Mouse (Mus musculus) brown adipose tissue, adult 24 weeks (tissue): Measurements from ENCODE around the gene Chn2. TPM values are rescaled to one million over a fixed set of nuclear protein-coding genes. Genes with fewer than 3 reads are reported as not detected.

Experiments used
- H3K27ac ChIP-seq: fragments of 200-500 bp; replicated peaks from 2 replicates; pipeline ENCODE4 v1.5.1; 2012; ENCODE audit warnings: low read depth, mild to moderate bottlenecking, low read length
- H3K4me1 ChIP-seq: fragments of 200-500 bp; 2 replicates; pipeline ENCODE4 v1.6.1; 2012; ENCODE audit warnings: low read length, mixed read lengths; ENCODE audit not compliant: control insufficient read depth, insufficient read depth, insufficient read length
- H3K4me3 ChIP-seq: fragments of 200-500 bp; 2 replicates; pipeline ENCODE4 v1.5.1; 2012; ENCODE audit warnings: low read depth, mild to moderate bottlenecking, low read length, moderate library complexity; ENCODE audit not compliant: insufficient read depth
- polyA plus RNA-seq: library from polyadenylated mRNA; stranded (reverse); fragments of >200 nt; gene quantifications from 2 replicates; pipeline ENCODE4 v1.2.4, GENCODE M21; 2012; ENCODE audit not compliant: missing spikeins, insufficient read depth, insufficient read length

Gene Chn2
- polyA plus RNA-seq, 1 experiment, result 2.5 TPM

DNA sequence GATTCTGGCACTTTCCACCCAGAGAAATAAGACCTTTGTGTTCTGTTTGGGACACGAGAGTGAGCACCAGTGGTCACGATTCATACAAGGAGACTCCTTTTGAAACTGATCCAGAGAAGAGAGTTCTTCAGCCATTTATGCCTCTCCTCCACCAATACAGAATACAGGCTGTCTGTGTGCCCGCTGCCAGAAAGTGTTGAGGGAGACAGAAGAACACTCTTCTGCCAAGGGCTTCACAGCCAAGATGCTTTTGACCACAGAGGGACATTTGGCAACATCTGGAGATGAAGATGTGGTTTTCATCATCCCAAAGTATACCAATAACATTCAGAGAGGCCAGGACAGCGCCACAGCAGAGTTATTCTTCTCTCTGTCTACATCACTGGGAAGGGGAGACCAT, 237.9 kb downstream of the Chn2 start:
- Histone ChIP-seq H3K27ac (no peak overlapping the region), H3K4me3 (no peak overlapping the region), H3K4me1 (0 out of 2 replicates have a peak, but pooled peaks cover 3% of the 10 kb centered on the region)

DNA sequence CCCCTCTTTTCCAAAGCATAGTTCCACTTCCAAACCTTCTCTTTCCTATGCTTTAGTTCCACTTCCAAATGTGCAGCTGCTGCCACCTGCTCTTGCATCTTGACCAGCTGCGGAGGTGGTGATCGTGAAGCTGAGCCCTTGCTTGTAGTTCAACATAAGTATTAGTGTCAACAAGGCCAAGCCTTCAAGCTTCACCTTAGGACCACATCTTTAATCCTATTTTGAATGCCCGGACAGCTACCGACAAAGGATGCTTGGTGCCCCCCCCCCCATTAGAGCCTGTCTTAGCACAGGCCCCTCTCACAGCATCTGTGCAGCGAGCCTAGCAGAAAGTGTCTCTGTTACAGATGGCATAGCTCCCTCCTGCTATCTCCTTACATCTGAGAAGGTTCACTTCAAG, 238.5 kb downstream of the Chn2 start:
- H3K4me3 ChIP-seq, result no peak overlapping the region
- H3K27ac ChIP-seq, result no peak overlapping the region
- H3K4me1 ChIP-seq, result 0 out of 2 replicates have a peak, but pooled peaks cover 3% of the 10 kb centered on the region

GRCm38 (mm10) chr6:54278613-54279012, 239.3 kb downstream of the Chn2 start:
- 0 out of 2 replicates have a peak, but pooled peaks cover 3% of the 10 kb centered on the region for H3K4me1 ChIP-seq
- no peak overlapping the region for H3K4me3 ChIP-seq
- H3K27ac ChIP-seq, result no peak overlapping the region

GRCm38 (mm10) chr6:54279391-54279790, 240.0 kb downstream of the Chn2 start:
- H3K4me3 ChIP-seq, result no peak overlapping the region
- H3K4me1 ChIP-seq, result 0 out of 2 replicates have a peak, but pooled peaks cover 3% of the 10 kb centered on the region
- no peak overlapping the region for H3K27ac ChIP-seq

GRCm38 (mm10) chr6:54280248-54280647, 240.9 kb downstream of the Chn2 start:
- H3K27ac ChIP-seq, result no peak overlapping the region
- H3K4me1 ChIP-seq, result 0 out of 2 replicates have a peak, but pooled peaks cover 3% of the 10 kb centered on the region
- no peak overlapping the region for H3K4me3 ChIP-seq

DNA sequence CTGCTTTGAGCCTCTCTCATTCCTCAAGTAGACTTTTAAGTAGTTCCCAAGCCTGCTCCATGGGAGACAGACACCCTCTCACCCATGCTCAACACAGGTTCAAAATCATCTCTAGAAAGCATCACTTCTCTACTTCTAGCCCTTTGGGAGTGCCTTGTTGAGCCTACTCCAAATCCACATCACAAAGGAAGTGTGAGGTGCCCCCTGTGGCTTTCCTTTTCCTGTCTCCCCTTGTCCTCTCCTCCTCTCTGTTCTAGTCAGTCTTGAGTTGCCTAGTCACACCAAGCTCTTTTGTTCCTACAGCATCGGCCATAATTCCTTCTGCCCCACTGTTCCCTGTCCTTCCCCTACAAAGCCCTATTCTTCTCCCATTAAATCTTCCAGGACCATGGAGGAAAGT, 243.9 kb downstream of the Chn2 start:
- 0 out of 2 replicates have a peak, but pooled peaks cover 3% of the 10 kb centered on the region for H3K4me1 ChIP-seq
- no peak overlapping the region for H3K27ac ChIP-seq
- H3K4me3 ChIP-seq, result no peak overlapping the region

DNA sequence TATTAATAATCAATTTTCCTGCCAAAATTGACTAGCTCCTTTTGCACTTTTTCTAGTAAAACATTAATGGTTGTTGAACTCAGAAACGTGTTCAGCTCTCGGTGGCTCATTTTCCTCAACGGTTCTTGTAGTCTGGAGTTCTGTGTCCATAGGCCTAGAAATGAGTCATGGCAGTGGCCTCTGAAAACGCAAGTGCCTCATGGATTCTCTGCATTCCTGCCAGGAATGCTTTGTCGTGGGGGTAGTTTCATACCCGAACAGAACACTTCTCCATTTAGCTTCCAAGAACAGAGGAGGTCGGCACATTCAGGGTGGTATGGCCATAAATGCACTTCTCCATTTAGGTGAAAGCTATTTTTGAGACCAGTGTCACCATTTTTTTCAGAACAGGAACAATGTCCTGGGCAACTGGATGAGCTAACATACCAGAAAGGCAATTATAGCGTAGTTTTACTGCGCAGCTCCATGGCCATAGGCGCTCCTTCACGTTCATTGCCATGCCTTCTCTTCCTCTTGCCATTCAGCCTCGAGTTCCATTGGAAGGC, 244.9 kb downstream of the Chn2 start:
- no peaks in the 10 kb centered on the region for H3K4me1 ChIP-seq
- H3K4me3 ChIP-seq, result no peak overlapping the region
- H3K27ac ChIP-seq, result no peak overlapping the region

GRCm38 (mm10) chr6:54286813-54287212, 247.5 kb downstream of the Chn2 start:
- H3K27ac ChIP-seq, result no peak overlapping the region
- peaks cover 9% of the 10 kb centered on the region; the same call in 1 of the 2 replicates for H3K4me1 ChIP-seq
- no peak overlapping the region for H3K4me3 ChIP-seq

DNA sequence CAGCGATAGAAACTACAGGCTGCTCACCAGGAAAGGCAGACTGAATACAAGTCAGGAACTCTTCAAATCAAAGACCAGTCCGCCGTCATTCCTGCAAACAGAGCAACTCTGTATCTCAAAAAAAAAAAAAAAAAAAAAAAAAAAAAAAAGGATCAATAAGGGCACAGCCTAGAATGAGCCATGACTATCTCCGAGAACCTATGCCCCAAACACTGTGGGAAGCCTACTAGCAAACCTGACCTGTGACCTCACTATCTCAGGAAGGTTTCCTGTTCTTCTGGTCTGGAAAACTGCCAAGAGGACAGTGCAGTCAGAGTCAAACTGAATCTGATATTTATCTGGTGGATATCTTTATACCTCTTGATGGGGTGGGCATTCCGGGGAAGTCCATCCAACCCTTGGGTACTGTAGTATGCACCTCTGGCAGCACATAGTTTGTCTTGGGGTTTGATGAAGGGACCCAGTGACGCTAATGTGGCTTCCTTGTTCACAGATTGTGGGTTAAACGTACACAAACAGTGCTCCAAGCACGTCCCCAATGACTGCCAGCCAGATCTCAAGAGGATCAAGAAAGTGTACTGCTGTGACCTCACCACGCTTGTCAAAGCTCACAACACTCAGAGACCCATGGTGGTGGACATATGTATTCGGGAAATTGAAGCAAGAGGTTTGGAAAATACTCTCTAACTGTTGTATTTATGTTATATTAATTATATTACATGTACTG, 250.6 kb downstream of the Chn2 start:
- H3K27ac ChIP-seq, result no peak overlapping the region
- peaks cover 9% of the 10 kb centered on the region; the same call in 1 of the 2 replicates for H3K4me1 ChIP-seq
- H3K4me3 ChIP-seq, result no peak overlapping the region

DNA sequence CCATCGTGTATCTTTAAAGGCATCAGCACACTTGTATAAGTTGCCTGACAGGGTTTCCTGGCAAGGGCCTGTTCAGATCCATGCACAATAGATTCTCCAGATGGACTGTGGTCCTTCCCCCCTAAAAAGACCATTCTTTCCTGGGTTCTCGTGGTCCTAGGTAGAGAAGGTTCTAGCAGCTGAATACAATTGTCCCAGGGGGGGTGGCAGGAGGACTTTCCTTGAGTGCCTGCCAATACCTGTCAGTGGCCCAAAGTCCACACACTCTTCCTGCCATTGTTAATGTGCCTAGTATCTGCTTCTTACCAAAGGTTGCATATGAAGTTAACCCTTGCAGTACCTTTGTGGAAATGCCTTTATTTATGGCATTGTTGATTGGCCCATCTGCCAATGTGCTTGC, 257.9 kb downstream of the Chn2 start:
- Histone ChIP-seq H3K4me3 (no peak overlapping the region), H3K27ac (peak overlapping the region; percentile 49), H3K4me1 (peaks cover 4% of the 10 kb centered on the region; the same call in 1 of the 2 replicates)

GRCm38 (mm10) chr6:54299417-54299816, 260.1 kb downstream of the Chn2 start:
- Histone ChIP-seq H3K4me3 (no peak overlapping the region), H3K27ac (peak overlapping the region; percentile 65), H3K4me1 (peaks cover 4% of the 10 kb centered on the region; the same call in 1 of the 2 replicates)

- H3K4me3 ChIP-seq, result no peak overlapping the region
- no peak overlapping the region for H3K27ac ChIP-seq
- no peaks in the 10 kb centered on the region for H3K4me1 ChIP-seq
Observed at GRCm38 (mm10) chr6:54305777-54306176, 266.4 kb downstream of the Chn2 start.

DNA sequence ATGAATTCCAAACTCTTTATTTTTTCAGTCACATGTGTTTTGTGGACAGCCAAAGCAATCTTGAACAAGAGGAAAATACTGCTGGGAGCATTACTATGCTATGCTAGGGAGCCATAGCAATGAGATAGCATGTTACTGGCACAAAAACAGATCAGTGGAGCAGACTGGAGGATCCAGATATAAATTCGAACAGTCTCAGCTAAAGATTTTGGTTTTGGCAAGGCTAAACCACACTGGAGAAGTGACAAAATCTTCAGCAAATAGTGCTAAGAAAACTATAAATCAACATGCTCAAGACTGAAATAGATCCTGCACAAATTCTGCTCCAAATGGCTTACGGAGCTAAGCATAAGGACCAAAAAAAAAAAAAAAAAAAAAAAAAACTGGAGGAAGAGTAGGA, 273.7 kb downstream of the Chn2 start:
- Histone ChIP-seq H3K4me1 (no peaks in the 10 kb centered on the region), H3K4me3 (no peak overlapping the region), H3K27ac (no peak overlapping the region)

- Histone ChIP-seq H3K4me3 (no peak overlapping the region), H3K4me1 (no peaks in the 10 kb centered on the region), H3K27ac (no peak overlapping the region)
Observed at GRCm38 (mm10) chr6:54318618-54319017, 279.3 kb downstream of the Chn2 start.

DNA sequence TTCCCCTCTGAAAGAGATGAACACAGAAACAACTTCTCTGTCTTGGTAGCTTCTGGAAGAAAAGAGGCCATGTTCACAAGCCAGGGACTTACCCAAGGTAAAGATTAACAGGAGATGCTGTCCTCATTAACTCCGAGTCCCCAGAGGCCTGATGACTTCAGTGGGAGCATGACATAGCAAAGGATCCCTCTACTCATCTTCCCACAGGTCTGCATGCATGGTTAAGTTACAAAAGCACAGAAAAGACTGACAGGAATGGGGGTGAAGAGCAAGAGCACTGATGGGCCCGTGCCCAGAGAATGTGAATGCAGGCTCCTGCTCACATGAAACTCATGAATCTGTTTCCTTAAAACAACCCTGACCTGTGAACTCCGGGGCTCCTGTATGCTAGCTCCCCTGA, 279.8 kb downstream of the Chn2 start:
- Histone ChIP-seq H3K27ac (no peak overlapping the region), H3K4me3 (no peak overlapping the region), H3K4me1 (no peaks in the 10 kb centered on the region)

GRCm38 (mm10) chr6:54320236-54320635, 280.9 kb downstream of the Chn2 start:
- Histone ChIP-seq H3K4me3 (no peak overlapping the region), H3K4me1 (no peaks in the 10 kb centered on the region), H3K27ac (no peak overlapping the region)
